Mouse (Mus musculus): Measurements from ENCODE around the gene Scly. TPM values are rescaled to one million over a fixed set of nuclear protein-coding genes. Genes with fewer than 3 reads are reported as not detected.
A peak's percentile ranks its signal among the peaks of the same experiment; 100 is the strongest.

Scly gene
- polyA plus RNA-seq, 1 experiment = 13.6 TPM

DNA sequence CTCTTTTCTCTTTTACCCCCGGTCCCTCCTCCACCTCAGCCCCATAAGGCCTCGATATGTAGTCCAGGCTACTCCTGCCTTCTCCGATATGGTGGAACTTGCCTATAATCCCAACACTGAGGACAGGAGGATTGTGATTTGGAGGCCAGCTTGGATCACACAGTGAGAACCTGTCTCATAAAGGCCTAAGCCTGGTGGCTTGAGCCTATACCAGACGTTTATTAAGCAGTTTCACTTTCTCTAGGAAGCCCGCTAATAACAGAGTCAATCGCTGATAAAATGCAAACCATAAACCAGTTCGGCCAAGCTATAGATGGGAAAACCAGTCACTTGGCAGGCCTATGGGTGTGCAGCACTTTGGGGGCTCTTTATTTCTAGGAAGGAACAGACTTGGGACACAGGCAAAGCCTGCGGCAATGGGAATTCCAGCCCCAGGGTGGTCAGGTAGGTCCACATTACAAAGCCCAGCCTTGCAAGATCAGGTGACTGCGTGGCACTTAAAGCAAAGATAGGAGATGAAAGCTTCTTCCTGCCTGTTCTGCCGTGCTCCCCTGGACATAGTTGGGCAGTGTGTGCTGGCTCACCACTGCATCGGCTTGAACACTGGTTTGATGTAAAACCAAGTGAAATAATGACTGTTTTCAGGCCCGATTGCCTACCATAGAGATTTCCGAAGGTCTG, 1.0 kb downstream of the Scly start:
- H3K4me1 ChIP-seq = peaks cover 63% of the 10 kb centered on the region
- TF ChIP-seq GATA1 (IDR thresholded peaks at IDR 0.05; ENCODE audit: borderline replicate concordance, low read length) = no peak
- no peak for TF ChIP-seq FLI1 (IDR thresholded peaks at IDR 0.05; ENCODE audit: low read length)
- peaks cover 52% of the 10 kb centered on the region for H3K36me3 ChIP-seq (replicated peaks; ENCODE audit: low read length)
- peak overlapping the region; percentile 94 for H3K4me3 ChIP-seq (replicated peaks)
- H3K9me3 ChIP-seq = 0 out of 2 replicates have a peak, but pooled peaks cover 6% of the 10 kb centered on the region
- no peaks in the 10 kb centered on the region for H3K27me3 ChIP-seq (replicated peaks)

DNA sequence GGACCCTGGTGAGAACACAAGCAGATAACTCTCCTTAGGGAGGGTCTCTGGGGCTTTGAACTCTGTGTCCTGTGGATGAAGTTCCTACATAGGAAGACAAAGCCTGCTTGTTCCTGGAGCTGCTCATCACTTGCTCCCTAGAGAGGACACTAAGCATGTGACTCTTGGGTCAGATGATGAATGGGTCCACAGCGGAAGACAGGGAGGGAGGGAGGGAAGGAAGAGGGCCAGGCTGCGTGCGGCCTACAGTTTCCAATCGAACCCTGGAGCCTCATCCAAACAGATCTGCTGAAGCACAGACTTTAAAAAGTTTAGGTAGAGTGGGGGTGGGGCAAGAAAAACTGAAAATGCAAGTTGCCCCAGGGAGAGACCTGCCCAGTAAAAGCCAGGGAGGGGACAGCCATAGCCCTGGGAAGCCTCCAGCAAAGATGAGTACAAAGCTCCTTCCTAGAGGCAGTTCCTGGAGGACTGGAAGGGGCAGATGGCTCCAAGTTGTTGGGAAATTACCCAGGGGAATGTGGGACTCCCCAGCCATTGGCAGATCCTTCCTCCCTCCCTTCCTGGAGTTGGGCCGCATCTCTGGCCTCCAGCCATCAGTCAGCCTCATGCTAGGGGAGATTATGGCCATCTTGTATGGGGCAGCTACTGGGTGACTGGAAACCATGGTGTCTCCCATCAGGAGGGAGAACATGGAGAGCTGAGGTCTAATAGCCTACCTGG, 1.7 kb downstream of the Scly start:
- no peaks in the 10 kb centered on the region for H3K27me3 ChIP-seq (replicated peaks)
- peaks cover 63% of the 10 kb centered on the region for H3K4me1 ChIP-seq
- peaks cover 52% of the 10 kb centered on the region for H3K36me3 ChIP-seq (replicated peaks; ENCODE audit: low read length)
- H3K4me3 ChIP-seq (replicated peaks) = peak overlapping the region; percentile 18
- TF ChIP-seq FLI1 (IDR thresholded peaks at IDR 0.05; ENCODE audit: low read length) (no peak), GATA1 (IDR thresholded peaks at IDR 0.05; ENCODE audit: borderline replicate concordance, low read length) (no peak)
- 0 out of 2 replicates have a peak, but pooled peaks cover 6% of the 10 kb centered on the region for H3K9me3 ChIP-seq

- Histone ChIP-seq H3K9me3 (no peaks in the 10 kb centered on the region), H3K4me1 (peaks cover 63% of the 10 kb centered on the region), H3K27me3 (replicated peaks) (no peaks in the 10 kb centered on the region), H3K36me3 (replicated peaks; ENCODE audit: low read length) (peaks cover 56% of the 10 kb centered on the region), H3K4me3 (replicated peaks) (no peak overlapping the region)
- no peak for TF ChIP-seq GATA1 (IDR thresholded peaks at IDR 0.05; ENCODE audit: borderline replicate concordance, low read length)
- TF ChIP-seq FLI1 (IDR thresholded peaks at IDR 0.05; ENCODE audit: low read length) = no peak
These were observed 3.2 kb downstream of the Scly start for GRCm38 (mm10) chr1:91301206-91301920.

DNA sequence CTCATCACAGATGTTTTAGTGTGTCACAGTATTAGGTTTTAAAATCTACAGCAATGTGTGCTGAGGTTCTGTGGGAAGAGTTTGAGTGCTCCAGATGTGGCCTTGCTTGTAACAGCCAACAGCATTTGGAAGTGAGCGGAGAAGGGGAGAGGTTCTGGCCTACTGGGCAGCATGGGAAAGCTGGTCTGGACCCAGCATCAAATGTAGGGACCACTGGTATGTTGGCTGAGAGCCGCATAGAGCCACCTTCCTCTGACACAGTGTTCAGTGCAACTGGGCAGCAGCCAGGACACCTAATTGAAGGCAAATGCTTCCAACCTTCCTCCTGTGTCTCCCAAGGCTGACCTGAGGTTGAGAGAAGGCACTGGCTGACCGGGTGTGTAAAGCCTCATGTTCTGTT, 3.9 kb downstream of the Scly start:
- Histone ChIP-seq H3K27me3 (replicated peaks) (no peaks in the 10 kb centered on the region), H3K36me3 (replicated peaks; ENCODE audit: low read length) (peaks cover 61% of the 10 kb centered on the region), H3K4me3 (replicated peaks) (peak overlapping the region; percentile 1), H3K9me3 (no peaks in the 10 kb centered on the region), H3K4me1 (peaks cover 63% of the 10 kb centered on the region)
- TF ChIP-seq GATA1 (IDR thresholded peaks at IDR 0.05; ENCODE audit: borderline replicate concordance, low read length) (no peak), FLI1 (IDR thresholded peaks at IDR 0.05; ENCODE audit: low read length) (no peak)

GRCm38 (mm10) chr1:91304621-91305020, 6.5 kb downstream of the Scly start:
- peaks cover 83% of the 10 kb centered on the region for H3K36me3 ChIP-seq (replicated peaks; ENCODE audit: low read length)
- TF ChIP-seq GATA1 (IDR thresholded peaks at IDR 0.05; ENCODE audit: borderline replicate concordance, low read length) (no peak), FLI1 (IDR thresholded peaks at IDR 0.05; ENCODE audit: low read length) (no peak)

DNA sequence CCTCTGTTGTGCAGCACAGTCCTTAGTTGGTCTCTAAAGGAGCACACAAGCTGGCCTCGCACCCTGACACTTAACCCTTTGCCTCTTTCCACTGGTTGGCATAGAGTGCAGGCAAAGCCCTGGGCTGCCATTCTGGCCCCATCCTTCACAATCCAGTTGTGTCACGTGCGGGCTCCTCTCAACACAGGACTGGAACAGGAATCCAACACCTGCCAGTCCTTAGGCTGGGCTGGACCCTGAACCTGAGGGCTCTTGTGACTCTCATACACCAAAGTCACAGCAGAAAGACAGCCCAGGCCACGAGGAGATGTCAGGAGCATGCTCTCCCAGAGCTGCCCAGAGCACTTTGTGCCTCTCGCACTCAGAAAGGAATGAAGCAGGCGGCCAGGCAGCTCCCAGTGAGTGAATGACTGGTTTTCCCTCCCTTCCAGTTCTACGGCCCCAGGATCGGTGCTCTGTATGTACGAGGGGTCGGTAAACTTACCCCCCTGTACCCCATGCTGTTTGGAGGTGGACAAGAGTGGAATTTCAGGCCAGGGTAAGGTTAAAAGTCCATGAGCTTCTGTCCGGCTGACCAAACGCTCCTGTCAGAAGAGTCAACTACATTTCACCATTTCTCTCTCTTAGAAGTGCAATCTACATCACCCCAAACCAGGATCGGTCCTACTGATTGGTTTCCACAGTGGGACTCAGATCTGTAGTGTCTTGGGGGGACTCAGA, 11.4 kb downstream of the Scly start:
- Histone ChIP-seq H3K4me1 (peaks cover 23% of the 10 kb centered on the region), H3K27me3 (replicated peaks) (no peaks in the 10 kb centered on the region), H3K36me3 (replicated peaks; ENCODE audit: low read length) (peaks cover 94% of the 10 kb centered on the region), H3K4me3 (replicated peaks) (no peak overlapping the region), H3K9me3 (no peaks in the 10 kb centered on the region)
- TF ChIP-seq FLI1 (IDR thresholded peaks at IDR 0.05; ENCODE audit: low read length) (no peak), GATA1 (IDR thresholded peaks at IDR 0.05; ENCODE audit: borderline replicate concordance, low read length) (no peak)

More at GRCm38 (mm10) chr1:91304621-91305020, 6.5 kb downstream of the Scly start:
- Histone ChIP-seq H3K4me1 (peaks cover 48% of the 10 kb centered on the region), H3K27me3 (replicated peaks) (no peaks in the 10 kb centered on the region), H3K9me3 (no peaks in the 10 kb centered on the region), H3K4me3 (replicated peaks) (no peak overlapping the region)

DNA sequence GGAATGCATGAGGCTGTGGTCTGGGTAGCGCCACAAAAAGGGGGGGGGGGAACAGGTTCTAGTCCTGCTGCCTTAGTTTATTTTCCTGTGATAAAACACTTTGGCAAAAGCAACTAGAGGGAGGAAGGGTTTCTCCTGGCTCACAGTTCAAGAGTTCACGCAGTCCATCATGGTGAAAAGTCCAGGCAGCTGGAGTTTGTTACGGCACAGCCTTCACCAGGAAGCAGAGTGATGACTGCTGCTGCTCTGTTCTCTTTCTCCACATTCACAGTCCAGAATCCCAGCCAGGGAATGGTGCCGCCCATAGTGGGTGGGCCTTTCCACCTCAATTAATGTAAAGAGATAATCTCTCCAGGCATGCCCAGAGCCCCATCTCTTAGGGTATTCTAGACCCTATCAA, 14.1 kb downstream of the Scly start:
- Histone ChIP-seq H3K27me3 (replicated peaks) (no peaks in the 10 kb centered on the region), H3K4me1 (peaks cover 23% of the 10 kb centered on the region), H3K9me3 (no peaks in the 10 kb centered on the region), H3K4me3 (replicated peaks) (no peak overlapping the region), H3K36me3 (replicated peaks; ENCODE audit: low read length) (peaks cover 95% of the 10 kb centered on the region)
- no peak for TF ChIP-seq FLI1 (IDR thresholded peaks at IDR 0.05; ENCODE audit: low read length)
- TF ChIP-seq GATA1 (IDR thresholded peaks at IDR 0.05; ENCODE audit: borderline replicate concordance, low read length) = no peak

- Histone ChIP-seq H3K27me3 (replicated peaks) (no peaks in the 10 kb centered on the region), H3K4me1 (peaks cover 23% of the 10 kb centered on the region), H3K36me3 (replicated peaks; ENCODE audit: low read length) (peaks cover 94% of the 10 kb centered on the region), H3K4me3 (replicated peaks) (no peak overlapping the region), H3K9me3 (no peaks in the 10 kb centered on the region)
- TF ChIP-seq FLI1 (IDR thresholded peaks at IDR 0.05; ENCODE audit: low read length) (no peak), GATA1 (IDR thresholded peaks at IDR 0.05; ENCODE audit: borderline replicate concordance, low read length) (no peak)
These were observed 15.1 kb downstream of the Scly start for GRCm38 (mm10) chr1:91313251-91313650.

DNA sequence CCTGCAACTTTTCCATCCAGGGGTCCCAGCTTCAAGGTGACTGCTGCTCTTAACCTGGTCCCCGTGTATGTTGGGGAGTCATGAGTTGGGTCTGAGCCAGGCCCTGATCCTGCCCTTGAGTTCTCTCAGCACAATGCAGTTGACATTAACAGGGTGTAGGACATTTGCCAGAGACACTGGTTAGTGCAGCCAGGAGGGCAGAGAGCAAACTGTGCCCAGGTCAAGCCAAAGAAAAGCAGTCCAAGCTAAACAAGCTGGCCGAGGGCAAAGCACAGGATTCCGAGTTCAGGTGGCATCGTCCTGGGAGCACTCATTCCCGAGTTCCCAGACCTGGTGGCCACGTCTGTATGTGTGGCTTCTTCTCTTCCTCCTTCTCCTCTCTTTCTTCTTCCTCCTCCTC, 19.5 kb downstream of the Scly start:
- TF ChIP-seq GATA1 (IDR thresholded peaks at IDR 0.05; ENCODE audit: borderline replicate concordance, low read length) = no peak
- TF ChIP-seq FLI1 (IDR thresholded peaks at IDR 0.05; ENCODE audit: low read length) = no peak
- peaks cover 70% of the 10 kb centered on the region for H3K36me3 ChIP-seq (replicated peaks; ENCODE audit: low read length)
- H3K4me1 ChIP-seq = peaks cover 40% of the 10 kb centered on the region
- H3K9me3 ChIP-seq = no peaks in the 10 kb centered on the region
- no peak overlapping the region for H3K4me3 ChIP-seq (replicated peaks)
- H3K27me3 ChIP-seq (replicated peaks) = peaks cover 8% of the 10 kb centered on the region

All from megakaryocyte, embryonic 14.5 days (primary cell).